Mouse (Mus musculus): ENCODE results near the gene Pop4. TPM values are rescaled to one million over a fixed set of nuclear protein-coding genes. Genes with fewer than 3 reads are reported as not detected.

The Pop4 gene
- 1.3 TPM in 2 replicates for polyA plus RNA-seq (2012; rRNA removed)

GRCm38 (mm10) chr7:38270703-38271510, at the start of gene Pop4:
TSS of gene Pop4 (minus strand) at chr7:38271423.

DNA sequence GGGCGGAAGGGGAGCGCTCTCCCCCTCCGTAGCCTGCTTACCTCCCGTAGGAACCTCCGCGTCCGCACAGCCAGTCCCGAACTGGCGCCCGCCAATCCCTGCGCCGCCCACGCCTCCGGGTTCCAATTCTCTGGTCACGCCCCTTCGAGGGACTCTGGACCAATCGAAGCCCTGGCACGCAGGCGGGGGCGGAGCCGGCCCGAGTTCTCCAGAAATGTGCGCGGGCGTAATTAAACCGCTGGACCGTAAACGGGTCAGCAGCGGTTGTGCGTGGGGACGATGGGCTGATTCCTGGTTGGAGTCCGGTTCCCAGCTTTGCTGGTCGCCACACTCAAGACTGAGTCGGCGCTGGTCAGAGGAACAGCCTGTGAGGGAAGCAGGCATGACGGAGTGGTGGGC, 43.3 kb downstream of the Pop4 start, which contains the start of gene Plekhf1:
Gene Plekhf1 (minus strand): TSS at position 117 of the 399 bp plus-strand sequence.

Other genes starting within 250 kb of the Pop4 start
- 2.3 and 2.5 TPM in 2 replicates for gene Uri1, start 247.9 kb downstream of the Pop4 start, polyA plus RNA-seq (2012; rRNA removed)
- 2.3 and 5.8 TPM in 2 replicates for gene Ccne1, start 163.9 kb downstream of the Pop4 start, polyA plus RNA-seq (2012; rRNA removed)
- 5.8 and 14.1 TPM in 2 replicates for gene 1600014C10Rik, start 88.2 kb downstream of the Pop4 start, polyA plus RNA-seq (2012; rRNA removed)
- 3.5 and 4.0 TPM in 2 replicates for gene Plekhf1, start 43.4 kb downstream of the Pop4 start, polyA plus RNA-seq (2012; rRNA removed)

All from stomach, adult 2 months (tissue).